Mouse (Mus musculus) adipocyte (in vitro differentiated cells): ENCODE measurements around the gene Ccna1.

ENCODE experiments used
- DNase-seq: peaks from one replicate; pipeline ENCODE4 v3.0.0-alpha.2; 2016; ENCODE audit warnings: low spot score

The Ccna1 gene

GRCm38 (mm10) chr3:55055038-55055746 lies at the start of gene Ccna1:
Ccna1 (minus strand) TSS chr3:55055501.
- no peak for DNase-seq

GRCm38 (mm10) chr3:55101092-55101491 lies 45.8 kb upstream of the Ccna1 start:
- peak; percentile 28 for DNase-seq

- DNase-seq: no peak
These were observed 43.7 kb upstream of the Ccna1 start for GRCm38 (mm10) chr3:55098990-55099389.

GRCm38 (mm10) chr3:55098014-55098413 lies 42.7 kb upstream of the Ccna1 start:
- DNase-seq: no peak

- peak; percentile 53 for DNase-seq
These were observed 41.9 kb upstream of the Ccna1 start for GRCm38 (mm10) chr3:55097186-55097585.

- DNase-seq: no peak
These were observed 41.3 kb upstream of the Ccna1 start for GRCm38 (mm10) chr3:55096655-55097005.

- DNase-seq: peak; percentile 76
These were observed 40.8 kb upstream of the Ccna1 start for GRCm38 (mm10) chr3:55095968-55096654.

GRCm38 (mm10) chr3:55093161-55093560 lies 37.9 kb upstream of the Ccna1 start:
- no peak for DNase-seq

GRCm38 (mm10) chr3:55089291-55089690 lies 34.0 kb upstream of the Ccna1 start:
- no peak for DNase-seq

- DNase-seq: no peak
These were observed 33.5 kb upstream of the Ccna1 start for GRCm38 (mm10) chr3:55088843-55089242.

GRCm38 (mm10) chr3:55088359-55088758 lies 33.1 kb upstream of the Ccna1 start:
- no peak for DNase-seq

GRCm38 (mm10) chr3:55087360-55087759 lies 32.1 kb upstream of the Ccna1 start:
- DNase-seq: peak; percentile 55

GRCm38 (mm10) chr3:55086948-55087347 lies 31.6 kb upstream of the Ccna1 start:
- DNase-seq: no peak

- DNase-seq: no peak
These were observed 30.4 kb upstream of the Ccna1 start for GRCm38 (mm10) chr3:55085716-55086115.

- no peak for DNase-seq
These were observed 29.5 kb upstream of the Ccna1 start for GRCm38 (mm10) chr3:55084781-55085180.

GRCm38 (mm10) chr3:55080055-55080454 lies 24.8 kb upstream of the Ccna1 start:
- peak; percentile 87 for DNase-seq

GRCm38 (mm10) chr3:55079619-55080018 lies 24.3 kb upstream of the Ccna1 start:
- DNase-seq: no peak

GRCm38 (mm10) chr3:55078233-55078632 lies 22.9 kb upstream of the Ccna1 start:
- no peak for DNase-seq

- no peak for DNase-seq
These were observed 20.0 kb upstream of the Ccna1 start for GRCm38 (mm10) chr3:55075294-55075648.

- DNase-seq: no peak
These were observed 19.4 kb upstream of the Ccna1 start for GRCm38 (mm10) chr3:55074576-55075293.

GRCm38 (mm10) chr3:55067791-55068434 lies 12.6 kb upstream of the Ccna1 start:
- no peak for DNase-seq

- DNase-seq: no peak
These were observed 11.3 kb upstream of the Ccna1 start for GRCm38 (mm10) chr3:55066666-55067023.
